Mouse (Mus musculus) layer of hippocampus, adult 8-10 months (tissue): ENCODE data around the gene Zc3h6. TPM values are rescaled to one million over a fixed set of nuclear protein-coding genes. Genes with fewer than 3 reads are reported as not detected.
A peak's percentile ranks its signal among the peaks of the same experiment; 100 is the strongest.
"Not testable (repeated sequence)": the region's sequence is repeated elsewhere in the genome, so short reads cannot be mapped to it uniquely, and the experiment has no call there.

ENCODE experiments used
- DNase-seq, 2 experiments: peaks; one replicate each; pipeline ENCODE4 v3.0.0; 2022; ENCODE audit warnings: low spot score in 2 of 2
- total RNA-seq, 4 experiments: library from RNA; stranded (reverse); gene quantifications; 2 replicates each; pipeline ENCODE4 v1.2.4; 2022

Zc3h6 gene
- total RNA-seq: 10 to 100 TPM; 17.3 to 18.8 (median 17.6) TPM

DNA sequence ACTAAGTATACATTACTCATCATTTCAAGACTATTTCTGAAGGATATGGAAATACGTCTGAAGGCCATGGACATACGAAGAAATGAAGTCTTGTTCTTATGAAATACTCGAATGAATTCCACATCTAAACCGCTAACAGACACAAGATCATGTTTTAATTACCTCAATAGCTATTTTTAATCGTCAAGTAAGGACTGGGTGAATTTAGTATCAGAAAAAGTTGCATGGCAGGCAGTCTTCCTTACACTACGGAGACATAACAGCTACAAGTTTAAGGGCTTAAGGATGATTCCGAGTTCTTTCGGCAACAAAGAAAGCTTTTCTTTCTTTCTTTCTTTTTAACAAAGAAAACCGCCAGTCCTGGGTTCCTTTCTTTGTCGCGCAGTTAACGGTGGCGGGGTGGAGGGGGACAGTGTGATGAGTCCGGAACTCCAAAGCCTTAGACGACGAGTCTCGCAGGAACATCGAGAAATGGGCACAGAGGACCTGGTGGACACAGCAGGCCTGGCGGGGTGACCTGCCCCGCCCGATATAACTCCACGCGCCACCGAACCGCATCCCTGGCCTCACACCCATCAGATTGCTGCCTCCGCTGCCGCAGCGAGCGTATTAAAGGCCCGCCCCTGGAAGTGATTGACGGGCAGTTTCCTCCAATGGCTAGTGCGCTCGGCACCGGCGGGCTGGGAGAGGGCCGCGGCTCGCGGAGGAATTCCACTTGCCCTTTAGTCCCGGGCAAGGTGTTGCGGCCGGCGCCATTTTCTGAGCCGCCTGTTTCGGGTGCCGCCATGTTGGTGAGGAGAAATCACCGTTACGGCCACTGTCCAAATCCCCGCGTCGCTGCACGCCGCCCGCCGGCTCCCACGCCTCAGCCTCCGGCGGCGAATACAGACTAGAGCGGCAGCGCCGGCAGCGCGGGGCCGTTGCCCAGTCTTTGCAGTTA, at the start of gene Zc3h6:
TSS of gene Zc3h6 (plus strand) at position 762 of the 940 bp plus-strand sequence.
- DNase-seq: peak; percentile 95 to 99

GRCm38 (mm10) chr2:128924799-128925198, 42.4 kb upstream of the Zc3h6 start:
- no peak for DNase-seq

DNA sequence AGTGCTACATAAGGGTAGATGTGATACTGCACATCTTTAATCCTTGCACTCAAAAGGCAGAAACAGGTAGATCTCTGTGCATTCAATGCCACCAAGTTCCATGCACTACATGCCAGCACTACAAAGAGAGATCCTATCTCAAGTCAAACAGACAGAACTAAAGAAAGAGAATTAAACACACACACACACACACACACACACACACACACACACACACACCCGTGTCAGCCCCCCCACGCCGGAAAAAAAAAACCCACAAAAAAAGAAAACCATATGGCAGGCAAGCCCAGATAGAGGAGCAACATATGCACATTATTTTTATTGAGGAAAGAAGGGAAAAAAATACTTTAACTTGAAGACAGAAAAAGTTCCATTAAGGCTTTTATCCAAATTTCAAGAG, 38.8 kb upstream of the Zc3h6 start:
- no peak for DNase-seq

DNA sequence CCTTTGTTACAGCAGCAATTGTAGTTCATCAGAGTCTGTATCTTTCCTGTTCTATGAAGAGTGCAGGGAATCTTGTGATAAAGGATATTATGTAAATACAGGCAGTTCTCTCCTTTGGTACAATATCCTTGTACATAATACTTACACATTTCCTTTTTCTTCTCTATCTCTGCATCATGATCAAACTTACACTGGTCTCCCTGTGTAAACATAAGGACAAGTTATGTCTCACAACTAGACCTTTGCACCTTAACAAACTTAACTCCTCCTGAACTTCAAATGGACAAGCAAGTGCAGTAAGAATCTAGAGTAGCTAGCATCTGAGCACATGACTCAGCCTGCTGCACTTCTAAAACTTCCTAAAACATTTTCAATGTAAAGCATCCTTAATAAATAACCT, 36.5 kb upstream of the Zc3h6 start:
- no peak for DNase-seq

DNA sequence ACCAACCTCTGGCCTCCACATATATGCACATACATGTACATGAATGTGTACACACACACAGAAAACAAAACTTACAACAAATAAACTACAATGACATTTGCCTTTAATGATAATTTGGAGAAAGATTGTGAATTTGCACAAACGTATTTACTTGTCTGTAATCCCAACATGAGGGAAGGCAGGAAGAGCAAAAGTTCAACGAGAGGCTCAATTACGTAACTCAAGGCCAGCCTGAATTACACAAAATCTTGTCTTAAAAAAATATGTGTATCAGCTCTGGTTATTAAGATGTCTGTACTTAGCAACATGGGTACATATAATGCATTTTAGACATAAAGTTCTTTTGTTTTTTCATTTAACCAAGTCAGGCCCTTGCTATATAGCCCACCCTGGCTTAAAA, 30.9 kb upstream of the Zc3h6 start:
- no peak for DNase-seq

DNA sequence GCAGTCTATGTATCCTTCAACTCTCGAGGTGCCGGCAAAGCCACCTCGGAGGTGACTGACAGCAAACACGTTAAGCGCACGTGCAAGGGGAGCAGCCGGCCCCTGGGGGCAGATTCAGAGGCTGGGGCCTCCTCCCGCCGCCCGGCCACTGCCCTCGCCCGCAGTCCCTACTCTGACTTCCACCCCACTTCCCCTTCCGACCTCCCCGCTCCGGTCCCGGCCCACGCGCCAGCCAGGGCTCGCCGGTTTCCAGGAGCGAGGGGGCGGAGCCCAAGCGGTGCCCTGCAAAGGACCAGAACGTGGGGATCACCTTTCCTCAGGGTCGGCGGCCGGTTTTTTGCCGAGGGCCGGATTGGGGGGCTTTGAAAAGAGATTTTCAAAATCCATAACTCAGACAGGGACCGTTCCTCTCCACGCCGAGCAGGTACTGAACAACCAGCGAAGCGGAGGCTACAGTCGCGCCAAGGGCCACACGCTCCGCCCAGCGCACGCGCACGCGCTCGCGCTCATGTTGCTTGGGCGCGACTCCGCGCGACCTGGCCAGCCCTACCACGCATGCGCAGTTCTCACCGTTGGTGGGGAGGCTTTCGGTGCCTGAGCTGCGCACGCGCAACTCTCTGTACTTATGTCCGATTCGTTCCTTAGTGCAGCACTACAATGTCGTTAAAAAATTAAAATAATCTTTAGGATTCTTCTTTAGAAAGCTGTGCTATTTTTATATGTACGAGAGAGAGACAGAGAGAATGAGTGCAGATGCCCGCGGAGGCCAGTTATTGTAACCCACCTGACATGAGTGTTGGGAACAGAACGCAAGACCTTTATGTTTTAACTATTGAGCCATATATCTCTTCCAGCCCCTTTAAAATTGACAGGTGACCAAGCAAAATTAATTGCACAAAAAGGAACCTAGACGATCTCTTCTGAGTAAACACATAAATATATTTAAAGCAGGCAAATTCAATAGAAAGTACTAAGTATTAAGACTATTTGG, 23.4 kb upstream of the Zc3h6 start, which contains the start of gene Zc3h8:
TSS of gene Zc3h8 (minus strand) at position 540 of the 991 bp plus-strand sequence.
- peak; percentile 93 to 98 for DNase-seq

DNA sequence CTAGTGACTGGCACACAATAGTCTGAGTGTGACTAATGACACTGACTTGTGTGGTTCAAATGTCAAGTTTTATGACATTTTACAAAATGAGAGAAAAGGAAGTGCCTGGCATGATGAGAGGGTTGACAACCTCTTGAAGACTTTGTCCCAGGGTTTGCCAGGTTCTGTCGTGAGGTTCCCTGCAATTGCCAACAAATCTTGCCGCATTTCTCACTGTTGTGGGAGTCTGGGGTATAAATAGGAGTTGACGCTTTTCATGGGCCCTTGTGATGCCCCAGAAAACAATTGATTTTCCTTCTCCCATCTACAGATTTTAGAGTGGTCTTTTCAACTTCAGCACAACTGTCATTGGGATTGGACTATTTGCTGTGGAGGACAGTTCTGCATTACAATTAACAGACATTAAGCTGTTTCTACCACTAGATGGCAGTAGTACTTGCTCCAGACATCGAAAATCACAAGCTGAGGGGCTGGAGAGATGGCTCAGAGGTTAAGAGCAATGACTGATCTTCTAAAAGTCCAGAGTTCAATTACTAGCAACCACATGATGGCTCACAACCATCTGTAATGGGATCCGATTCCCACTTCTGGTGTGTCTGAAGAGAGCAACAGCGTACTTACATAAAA, 19.1 kb upstream of the Zc3h6 start:
- DNase-seq: no peak

DNA sequence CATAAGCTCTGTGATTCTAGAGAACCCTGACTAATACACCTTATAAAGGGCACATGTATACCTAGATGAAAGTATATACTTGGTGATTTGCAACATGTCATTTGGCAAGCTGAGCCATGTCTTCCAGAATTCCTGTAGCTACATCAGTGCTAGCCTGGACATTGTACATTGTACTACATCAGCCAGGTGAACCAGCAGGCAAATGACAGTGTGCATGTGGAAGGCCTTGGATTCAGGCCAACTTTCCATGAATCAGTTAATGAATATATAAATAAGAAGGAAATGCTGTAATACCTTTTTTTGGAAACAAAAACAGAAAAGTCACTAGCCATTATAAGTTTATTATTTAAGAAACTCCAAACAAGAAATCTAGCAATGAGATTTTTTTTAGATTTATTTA, 13.0 kb upstream of the Zc3h6 start:
- DNase-seq: no peak

GRCm38 (mm10) chr2:128965505-128966105, 1.6 kb upstream of the Zc3h6 start:
- no peak for DNase-seq

GRCm38 (mm10) chr2:128966236-128966635, 966 bp upstream of the Zc3h6 start:
- no peak for DNase-seq

- peak; percentile 56 to 67 for DNase-seq
These were observed 649 bp downstream of the Zc3h6 start, which contains the start of gene Gm10762 for GRCm38 (mm10) chr2:128967661-128968441. Gene Gm10762, minus strand, starts transcription at chr2:128967725.

DNA sequence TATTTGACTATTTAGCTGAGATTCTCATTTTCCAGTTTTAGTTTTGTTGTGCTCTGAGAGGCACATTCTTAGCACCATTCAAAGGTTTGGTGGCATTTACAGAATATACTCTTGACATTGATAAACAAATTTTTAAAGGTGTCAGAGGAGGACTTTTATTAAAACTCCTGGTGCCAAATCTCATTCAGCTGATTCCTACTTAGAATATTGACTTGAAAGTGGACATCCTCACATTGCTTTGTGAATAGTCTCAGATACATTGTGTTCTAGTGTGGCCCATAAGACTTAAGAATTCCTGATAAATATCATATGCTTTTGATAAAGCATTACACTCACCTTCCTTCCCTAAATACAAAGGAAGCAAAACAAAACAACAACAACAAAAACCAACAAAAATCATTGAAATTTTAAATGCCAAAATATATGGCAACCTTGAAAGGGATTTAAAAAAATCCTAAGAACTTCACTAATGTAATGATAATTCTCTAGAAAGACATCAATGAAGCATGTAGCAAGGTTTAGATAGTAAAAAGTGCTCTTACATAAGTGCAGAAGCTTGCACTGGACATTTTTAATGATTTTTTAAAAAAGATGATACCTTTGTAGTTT, 1.4 kb downstream of the Zc3h6 start:
- DNase-seq: no peak

- no peak for DNase-seq
These were observed 5.1 kb downstream of the Zc3h6 start for GRCm38 (mm10) chr2:128972301-128972700.

GRCm38 (mm10) chr2:128975572-128975971, 8.4 kb downstream of the Zc3h6 start:
- no peak for DNase-seq

DNA sequence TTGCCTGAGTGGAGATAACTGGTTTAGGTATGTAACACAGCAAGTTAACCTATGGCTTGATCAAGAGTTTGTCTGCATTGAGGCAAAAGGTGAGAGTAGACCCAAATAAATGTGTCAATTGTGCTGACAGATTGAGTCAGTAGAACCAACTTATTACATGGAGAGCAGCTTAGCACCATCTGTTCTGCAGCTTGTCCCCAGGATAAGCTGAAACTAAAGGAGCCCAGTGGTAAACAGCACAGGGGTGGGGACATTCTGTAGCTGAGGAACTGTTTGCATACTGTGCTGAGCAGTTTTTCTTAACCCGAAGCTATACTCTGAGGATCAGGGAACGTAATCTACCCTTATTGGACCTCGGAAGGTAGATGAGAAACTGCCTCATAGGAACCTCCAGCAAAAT, 17.5 kb downstream of the Zc3h6 start:
- peak; percentile 24 to 34 for DNase-seq

DNA sequence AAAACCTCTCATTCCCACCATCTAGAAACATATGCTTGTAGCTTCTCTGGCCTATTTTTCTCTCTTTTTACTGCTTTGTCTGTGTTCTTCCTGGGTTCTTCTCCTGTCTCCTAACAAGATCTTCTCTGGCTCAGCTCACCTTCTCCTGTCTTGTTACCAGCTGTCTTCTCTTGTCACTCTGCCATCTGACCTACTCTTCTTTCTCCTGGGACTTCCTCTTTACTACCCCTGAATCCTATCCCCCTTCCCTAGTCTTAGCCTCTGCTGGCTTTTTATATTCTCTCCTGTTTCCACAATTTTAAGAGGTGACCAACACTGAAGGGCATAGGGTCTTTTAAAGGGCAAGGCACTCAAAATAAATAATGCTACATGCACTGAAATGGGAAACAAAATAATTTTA, 37.7 kb downstream of the Zc3h6 start:
- no peak for DNase-seq

GRCm38 (mm10) chr2:129006194-129006749, 39.1 kb downstream of the Zc3h6 start:
- no peak for DNase-seq

DNA sequence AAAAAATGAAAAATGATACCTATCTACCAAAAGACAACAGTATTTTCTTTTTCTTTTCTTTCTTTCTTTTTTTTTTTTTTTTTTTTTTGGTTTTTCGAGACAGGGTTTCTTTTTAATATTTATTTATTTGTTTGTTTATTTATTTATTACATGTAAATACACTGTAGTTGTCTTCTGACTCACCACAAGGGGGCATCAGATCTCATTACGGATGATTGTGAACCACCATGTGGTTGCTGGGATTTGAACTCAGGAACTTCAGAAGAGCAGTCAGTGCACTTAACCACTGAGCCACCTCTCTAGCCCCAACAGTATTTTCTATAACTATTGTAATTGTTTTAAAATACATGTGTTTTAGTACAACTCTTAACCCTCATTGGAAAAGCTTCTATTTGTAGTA, 41.7 kb downstream of the Zc3h6 start:
- not testable (repeated sequence) for DNase-seq

DNA sequence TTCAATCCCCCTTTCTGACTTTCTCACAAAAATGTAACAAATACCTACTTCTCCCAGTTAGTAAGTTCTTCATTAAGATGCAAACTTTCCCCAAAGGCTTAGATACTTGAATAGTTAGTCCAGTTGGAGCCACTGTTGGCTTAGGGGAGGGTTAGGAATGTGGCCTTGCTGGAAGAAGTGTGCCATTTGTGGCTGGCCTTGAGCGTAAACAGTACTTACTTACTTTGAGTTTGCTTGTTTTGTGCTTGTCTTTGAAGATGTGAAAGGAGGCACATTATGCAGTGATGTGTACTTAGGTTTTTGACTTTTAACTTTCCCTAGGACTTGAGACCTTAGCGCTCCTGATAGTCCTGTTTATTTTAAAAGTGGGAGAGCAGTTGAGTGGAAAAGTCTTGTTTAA, 52.9 kb downstream of the Zc3h6 start:
- no peak for DNase-seq
